Mouse (Mus musculus) MEL (cell line): Measurements from ENCODE around the gene Fabp7. TPM values are rescaled to one million over a fixed set of nuclear protein-coding genes. Genes with fewer than 3 reads are reported as not detected.

ENCODE experiments used
- DNase-seq: peaks from one replicate; pipeline ENCODE4 v3.0.0; 2011; ENCODE audit warnings: low read depth, low spot score
- H3K27ac ChIP-seq: 2 replicates; pipeline ENCODE4 v1.5.1; 2012; ENCODE audit warnings: low read depth, mild to moderate bottlenecking, control low read depth, low read length, moderate library complexity; ENCODE audit not compliant: control insufficient read depth
- H3K27me3 ChIP-seq, 2 experiments: fragments of 150-350 bp in 1 of 2; sonication (generic) in 1 of 2; 2 replicates each; pipeline ENCODE4 v1.6.1; 2012; ENCODE audit warnings: low read length in 2 of 2, mild to moderate bottlenecking in 2 of 2, improper control_type of control experiment in 1 of 2, moderate library complexity in 1 of 2; ENCODE audit not compliant: insufficient read depth in 2 of 2, control insufficient read depth in 1 of 2
- H3K36me3 ChIP-seq, 2 experiments: 2 replicates each; pipeline ENCODE4 v1.6.1; 2012 to 2014; ENCODE audit warnings: low read length in 2 of 2, improper control_type of control experiment in 1 of 2, inconsistent platforms in 1 of 2, mild to moderate bottlenecking in 1 of 2; ENCODE audit not compliant: insufficient read depth in 2 of 2, control insufficient read depth in 1 of 2
- H3K4me1 ChIP-seq, 2 experiments: fragments of 150-350 bp in 1 of 2; sonication (generic) in 1 of 2; 2 replicates each; pipeline ENCODE4 v1.6.1; 2012; ENCODE audit warnings: low read length in 2 of 2, improper control_type of control experiment in 1 of 2, mild to moderate bottlenecking in 1 of 2; ENCODE audit not compliant: insufficient read depth in 2 of 2, control insufficient read depth in 1 of 2
- H3K4me3 ChIP-seq, 2 experiments: fragments of 150-350 bp in 1 of 2; sonication (generic) in 1 of 2; 2 replicates each; pipeline ENCODE4 v1.5.1; 2012; ENCODE audit warnings: low read depth in 2 of 2, low read length in 2 of 2, mild to moderate bottlenecking in 2 of 2, moderate library complexity in 2 of 2, control low read depth in 1 of 2, improper control_type of control experiment in 1 of 2; ENCODE audit not compliant: control insufficient read depth in 1 of 2, insufficient read depth in 1 of 2
- H3K79me2 ChIP-seq: 2 replicates; pipeline ENCODE4 v1.6.1; 2012; ENCODE audit warnings: mild to moderate bottlenecking, low read length, moderate library complexity; ENCODE audit not compliant: control insufficient read depth, poor library complexity, insufficient read depth
- H3K9ac ChIP-seq: 2 replicates; pipeline ENCODE4 v1.6.1; 2012; ENCODE audit warnings: low read depth, mild to moderate bottlenecking, control low read depth, low read length, moderate library complexity; ENCODE audit not compliant: control insufficient read depth, poor library complexity, severe bottlenecking
- H3K9me3 ChIP-seq: fragments of 150-350 bp; sonication (generic); replicated peaks from 2 replicates; pipeline ENCODE4 v1.6.1; 2012; ENCODE audit warnings: mild to moderate bottlenecking, low read length, improper control_type of control experiment, moderate library complexity; ENCODE audit not compliant: insufficient read depth
- BHLHE40 ChIP-seq: IDR thresholded peaks from 2 replicates; pipeline ENCODE4 v1.6.1; 2012; ENCODE audit warnings: low read depth, mild to moderate bottlenecking, inconsistent platforms, low read length, improper control_type of control experiment, borderline replicate concordance
- CHD1 ChIP-seq: IDR thresholded peaks from 2 replicates; pipeline ENCODE4 v1.6.1; 2012; ENCODE audit warnings: low read depth, mild to moderate bottlenecking, inconsistent platforms, low read length, improper control_type of control experiment
- E2F4 ChIP-seq: IDR thresholded peaks from 2 replicates; pipeline ENCODE4 v1.6.1; 2011; ENCODE audit warnings: low read depth, low read length, improper control_type of control experiment, borderline replicate concordance
- EP300 ChIP-seq, 2 experiments: IDR thresholded peaks; 2 replicates each; pipeline ENCODE4 v1.6.1; 2011; ENCODE audit warnings: improper control_type of control experiment in 2 of 2, low read length in 2 of 2, low read depth in 1 of 2, mild to moderate bottlenecking in 1 of 2
- ETS1 ChIP-seq: IDR thresholded peaks from 2 replicates; pipeline ENCODE4 v1.6.1; 2012; ENCODE audit warnings: low read depth, mild to moderate bottlenecking, inconsistent platforms, low read length, improper control_type of control experiment, moderate library complexity
- GABPA ChIP-seq: IDR thresholded peaks from 2 replicates; pipeline ENCODE4 v1.6.1; 2012; ENCODE audit warnings: low read depth, mild to moderate bottlenecking, inconsistent platforms, low read length, improper control_type of control experiment, moderate library complexity
- MAFK ChIP-seq: IDR thresholded peaks from 2 replicates; pipeline ENCODE4 v1.6.1; 2011; ENCODE audit warnings: low read depth, mild to moderate bottlenecking, low read length, improper control_type of control experiment, borderline replicate concordance
- MEF2A ChIP-seq: IDR thresholded peaks from 2 replicates; pipeline ENCODE4 v1.6.1; 2014; ENCODE audit warnings: low read depth, mild to moderate bottlenecking, inconsistent platforms, low read length, improper control_type of control experiment; ENCODE audit not compliant: poor library complexity, insufficient replicate concordance, severe bottlenecking; ENCODE audit errors: extremely low read depth
- MYC ChIP-seq: IDR thresholded peaks from 2 replicates; pipeline ENCODE4 v1.6.1; 2011; ENCODE audit warnings: low read depth, mild to moderate bottlenecking, low read length, improper control_type of control experiment, moderate library complexity
- NELFE ChIP-seq: IDR thresholded peaks from 2 replicates; pipeline ENCODE4 v1.6.1; 2011; ENCODE audit warnings: low read depth, low read length, improper control_type of control experiment
- NRF1 ChIP-seq: IDR thresholded peaks from 2 replicates; pipeline ENCODE4 v1.6.1; 2014; ENCODE audit warnings: low read depth, mild to moderate bottlenecking, inconsistent platforms, low read length, improper control_type of control experiment, moderate library complexity; ENCODE audit not compliant: poor library complexity, insufficient read depth, severe bottlenecking
- POLR2A ChIP-seq, 2 experiments: IDR thresholded peaks; 2 replicates each; pipeline ENCODE4 v1.6.1; 2011 to 2012; ENCODE audit warnings: low read length in 2 of 2, mild to moderate bottlenecking in 2 of 2, control low read depth in 1 of 2, improper control_type of control experiment in 1 of 2, low read depth in 1 of 2, moderate library complexity in 1 of 2; ENCODE audit not compliant: control insufficient read depth in 1 of 2, insufficient read depth in 1 of 2, poor library complexity in 1 of 2
- POLR2AphosphoS5 ChIP-seq: IDR thresholded peaks from 2 replicates; pipeline ENCODE4 v1.6.1; 2012; ENCODE audit warnings: low read depth, borderline replicate concordance, mild to moderate bottlenecking, inconsistent platforms, low read length, moderate library complexity, mixed read lengths
- RAD21 ChIP-seq: IDR thresholded peaks from 2 replicates; pipeline ENCODE4 v1.6.1; 2011; ENCODE audit warnings: mild to moderate bottlenecking, low read depth, low read length, improper control_type of control experiment
- RCOR1 ChIP-seq: IDR thresholded peaks from 2 replicates; pipeline ENCODE4 v1.6.1; 2012; ENCODE audit warnings: low read depth, mild to moderate bottlenecking, inconsistent platforms, low read length, improper control_type of control experiment
- SMC3 ChIP-seq: IDR thresholded peaks from 2 replicates; pipeline ENCODE4 v1.6.1; 2011; ENCODE audit warnings: low read depth, low read length, improper control_type of control experiment
- TAL1 ChIP-seq: IDR thresholded peaks from 2 replicates; pipeline ENCODE4 v1.6.1; 2012; ENCODE audit warnings: mild to moderate bottlenecking, inconsistent platforms, low read length, moderate library complexity, mixed read lengths
- ZC3H11A ChIP-seq: IDR thresholded peaks from 2 replicates; pipeline ENCODE4 v1.6.1; 2012; ENCODE audit warnings: low read depth, mild to moderate bottlenecking, inconsistent platforms, low read length, improper control_type of control experiment
- polyA plus RNA-seq, 2 experiments: library from polyadenylated mRNA; stranded (reverse) in 1 of 2; unstranded in 1 of 2; fragments of >175 nt in 1 of 2; fragments of >200 nt in 1 of 2; gene quantifications; 2 replicates each; pipeline versions ENCODE4 v1.2.1 to v1.2.4; 2012; ENCODE audit warnings: low replicate concordance in 2 of 2, low read depth in 1 of 2; ENCODE audit not compliant: insufficient read length in 2 of 2, insufficient read depth in 1 of 2, missing spikeins in 1 of 2
- total RNA-seq: library from RNA; depleted of rRNA; stranded (reverse); fragments of 300-350 nt; gene quantifications from 2 replicates; pipeline ENCODE4 v1.2.3, GENCODE M21; 2012

Fabp7 gene
- total and polyA plus RNA-seq, 3 experiments = 4.1 to 26.4 TPM; not detected in 1

GRCm38 (mm10) chr10:57829621-57830020, 44.9 kb downstream of the Fabp7 start:
- DNase-seq = no peak
- Histone ChIP-seq H3K9ac (no peak overlapping the region), H3K27me3 (no peaks in the 10 kb centered on the region; a peak in 1 of 4 replicates), H3K4me1 (no peaks in the 10 kb centered on the region), H3K36me3 (no peaks in the 10 kb centered on the region), H3K27ac (no peak overlapping the region), H3K79me2 (no peaks in the 10 kb centered on the region), H3K9me3 (no peaks in the 10 kb centered on the region), H3K4me3 (no peak overlapping the region)
- TF ChIP-seq MYC = no peak
- no peak for TF ChIP-seq BHLHE40
- TF ChIP-seq MAFK = no peak
- no peak for TF ChIP-seq ZC3H11A
- TF ChIP-seq SMC3 = no peak
- no peak for TF ChIP-seq MEF2A
- TF ChIP-seq RAD21 = no peak
- TF ChIP-seq CHD1 = no peak
- no peak for TF ChIP-seq TAL1
- TF ChIP-seq NELFE = no peak
- TF ChIP-seq POLR2AphosphoS5 = no peak

- Histone ChIP-seq H3K4me1 (no peaks in the 10 kb centered on the region), H3K9me3 (no peaks in the 10 kb centered on the region), H3K4me3 (no peak overlapping the region)
- no peak for DNase-seq
- no peak for TF ChIP-seq GABPA
- no peak for TF ChIP-seq ETS1
- no peak for TF ChIP-seq E2F4
- TF ChIP-seq NELFE = no peak
- TF ChIP-seq MEF2A = no peak
- TF ChIP-seq MAFK = no peak
- no peak for TF ChIP-seq TAL1
- no peak for TF ChIP-seq EP300 (IDR thresholded peaks at IDR 0.05; ENCODE audit: low read depth in 1 of 2, low read length in 2 of 2)
- no peak for TF ChIP-seq POLR2A (IDR thresholded peaks at IDR 0.05; ENCODE audit: control insufficient read depth in 1 of 2, insufficient read depth in 1 of 2, low read depth in 1 of 2, low read length in 2 of 2, poor library complexity in 1 of 2)
- no peak for TF ChIP-seq SMC3
- TF ChIP-seq NRF1 = no peak
- TF ChIP-seq RCOR1 = no peak
- TF ChIP-seq, all 39 proteins: peak for 0
- no peak overlapping the region for H3K9ac ChIP-seq
- no peaks in the 10 kb centered on the region for H3K27me3 ChIP-seq
- no peak overlapping the region for H3K27ac ChIP-seq
- no peaks in the 10 kb centered on the region for H3K79me2 ChIP-seq
- H3K36me3 ChIP-seq = no peaks in the 10 kb centered on the region
These were observed 50.4 kb downstream of the Fabp7 start for GRCm38 (mm10) chr10:57835094-57835493.
